Mouse (Mus musculus) heart, postnatal 0 days (tissue): ENCODE results near the gene Shkbp1. TPM values are rescaled to one million over a fixed set of nuclear protein-coding genes. Genes with fewer than 3 reads are reported as not detected.

Experiments used
- ATAC-seq: fragments of 200-750 bp; cut with Nextera tagmentation; 2 replicates; pipeline ENCODE4 v1.8.0; 2017; ENCODE audit warnings: low read depth, moderate number of reproducible peaks, moderate library complexity; ENCODE audit not compliant: insufficient read depth
- DNase-seq: peaks from one replicate; pipeline ENCODE4 v3.0.0-alpha.2; 2016; ENCODE audit warnings: low spot score
- H3K27ac ChIP-seq: fragments of 300-500 bp; sonication (generic); 2 replicates; pipeline ENCODE4 v1.5.1; 2014; ENCODE audit warnings: low read depth, mild to moderate bottlenecking
- H3K27me3 ChIP-seq: fragments of 300-500 bp; sonication (generic); 2 replicates; pipeline ENCODE4 v1.6.1; 2014; ENCODE audit warnings: low read length, mixed read lengths; ENCODE audit not compliant: control insufficient read depth, insufficient read depth
- H3K36me3 ChIP-seq: fragments of 300-500 bp; sonication (generic); replicated peaks from 2 replicates; pipeline ENCODE4 v1.6.1; 2014; ENCODE audit warnings: low read length, mixed read lengths; ENCODE audit not compliant: control insufficient read depth, insufficient read depth
- H3K4me1 ChIP-seq: fragments of 300-500 bp; sonication (generic); 2 replicates; pipeline ENCODE4 v1.6.1; 2014; ENCODE audit warnings: antibody characterized with exemption; ENCODE audit not compliant: control insufficient read depth, insufficient read depth
- H3K4me2 ChIP-seq: fragments of 300-500 bp; sonication (generic); 2 replicates; pipeline ENCODE4 v1.6.1; 2014; ENCODE audit warnings: low read depth, mild to moderate bottlenecking, low read length, moderate library complexity
- H3K4me3 ChIP-seq: fragments of 300-500 bp; sonication (generic); 2 replicates; pipeline ENCODE4 v1.5.1; 2014; ENCODE audit warnings: low read depth, low read length
- H3K9ac ChIP-seq: fragments of 300-500 bp; sonication (generic); replicated peaks from 2 replicates; pipeline ENCODE4 v1.6.1; 2014; ENCODE audit warnings: low read depth, low read length, mixed read lengths
- H3K9me3 ChIP-seq: fragments of 300-500 bp; sonication (generic); replicated peaks from 2 replicates; pipeline ENCODE4 v1.6.1; 2016; ENCODE audit warnings: low read length; ENCODE audit not compliant: control insufficient read depth
- CTCF ChIP-seq: IDR thresholded peaks from 2 replicates; pipeline ENCODE4 v1.5.1; 2016; ENCODE audit warnings: antibody characterized with exemption, control low read depth, low read depth
- EP300 ChIP-seq: IDR thresholded peaks from 2 replicates; pipeline ENCODE4 v1.6.1; 2016; ENCODE audit warnings: antibody characterized with exemption, low read depth
- WGBS: fragments of 180-500 bp; shearing (Covaris S2); extraction: QIAGEN DNeasy Blood & Tissue Kit; methylation state at CpG from one replicate; pipeline ENCODE4 v1.1.7; 2014; 5-methylcytosine and 5-hydroxymethylcytosine counted together
- polyA plus RNA-seq: library from polyadenylated mRNA; unstranded; fragments of >200 nt; fragmentation: Nextera tagmentation; extraction: Ambion mirVana; gene quantifications from 2 replicates; pipeline ENCODE4 v1.2.1, GENCODE M21; 2015
- total RNA-seq: library from RNA; depleted of rRNA; stranded (reverse); fragments of >200 nt; gene quantifications from 2 replicates; pipeline ENCODE4 v1.2.3, GENCODE M21; 2014; ENCODE audit warnings: low replicate concordance

Gene Shkbp1
- total and polyA plus RNA-seq, 2 experiments from 2014 or later = 16.7 to 18.3 TPM

- Histone ChIP-seq H3K27ac (no peak overlapping the region), H3K27me3 (peaks cover 82% of the 10 kb centered on the region)
Measured at GRCm38 (mm10) chr7:27325697-27326096, 30.1 kb downstream of the Shkbp1 start.

GRCm38 (mm10) chr7:27324928-27325327, 30.9 kb downstream of the Shkbp1 start:
- no peak for DNase-seq
- 0 out of 2 replicates have a peak, but pooled peaks cover 16% of the 10 kb centered on the region for H3K36me3 ChIP-seq
- TF ChIP-seq EP300 = no peak
- no peak for TF ChIP-seq CTCF
- H3K9me3 ChIP-seq = no peaks in the 10 kb centered on the region
- no peak for ATAC-seq
- no peak overlapping the region for H3K4me2 ChIP-seq
- 55% methylated on average over 18 of the region's 20 CpGs for WGBS
- no peak overlapping the region for H3K27ac ChIP-seq
- H3K4me1 ChIP-seq = peaks cover 7% of the 10 kb centered on the region; the same call in 1 of the 2 replicates
- H3K9ac ChIP-seq = no peak overlapping the region
- no peak overlapping the region for H3K4me3 ChIP-seq
- H3K27me3 ChIP-seq = peaks cover 74% of the 10 kb centered on the region

More at GRCm38 (mm10) chr7:27325697-27326096, 30.1 kb downstream of the Shkbp1 start:
- Histone ChIP-seq H3K9me3 (no peaks in the 10 kb centered on the region), H3K9ac (no peak overlapping the region), H3K4me3 (peak overlapping the region; percentile 7; the same call in 1 of the 2 replicates), H3K36me3 (0 out of 2 replicates have a peak, but pooled peaks cover 16% of the 10 kb centered on the region), H3K4me1 (peaks cover 11% of the 10 kb centered on the region; the same call in 1 of the 2 replicates), H3K4me2 (peak overlapping the region; percentile 44)
- ATAC-seq = peak; percentile 39
- no peak for TF ChIP-seq CTCF
- no peak for TF ChIP-seq EP300
- DNase-seq = peak; percentile 67
- 10% methylated on average over 24 of the region's 24 CpGs for WGBS

- Histone ChIP-seq H3K36me3 (0 out of 2 replicates have a peak, but pooled peaks cover 16% of the 10 kb centered on the region), H3K27ac (no peak overlapping the region), H3K9me3 (no peaks in the 10 kb centered on the region), H3K27me3 (peaks cover 68% of the 10 kb centered on the region), H3K4me2 (no peak overlapping the region), H3K4me3 (no peak overlapping the region), H3K9ac (no peak overlapping the region), H3K4me1 (no peaks in the 10 kb centered on the region)
- ATAC-seq = no peak
- 96% methylated on average over 11 of the region's 11 CpGs for WGBS
- DNase-seq = no peak
- no peak for TF ChIP-seq CTCF
- no peak for TF ChIP-seq EP300
Measured at GRCm38 (mm10) chr7:27324161-27324560, 31.7 kb downstream of the Shkbp1 start.

GRCm38 (mm10) chr7:27323001-27323400, 32.8 kb downstream of the Shkbp1 start:
- no peak overlapping the region for H3K27ac ChIP-seq
- WGBS = 90% methylated on average over 5 of the region's 5 CpGs
- H3K36me3 ChIP-seq = peaks cover 15% of the 10 kb centered on the region; the same call in 1 of the 2 replicates

GRCm38 (mm10) chr7:27322291-27322690, 33.5 kb downstream of the Shkbp1 start:
- Histone ChIP-seq H3K9ac (no peak overlapping the region), H3K4me2 (no peak overlapping the region), H3K4me3 (no peak overlapping the region), H3K36me3 (peaks cover 10% of the 10 kb centered on the region; the same call in 1 of the 2 replicates), H3K27ac (no peak overlapping the region), H3K9me3 (no peaks in the 10 kb centered on the region), H3K27me3 (peaks cover 49% of the 10 kb centered on the region), H3K4me1 (no peaks in the 10 kb centered on the region)
- ATAC-seq (no peak), DNase-seq (no peak)
- TF ChIP-seq CTCF = no peak
- TF ChIP-seq EP300 = no peak
- WGBS = 18% methylated on average over 13 of the region's 13 CpGs

More at GRCm38 (mm10) chr7:27323001-27323400, 32.8 kb downstream of the Shkbp1 start:
- peaks cover 56% of the 10 kb centered on the region for H3K27me3 ChIP-seq
- H3K4me3 ChIP-seq = no peak overlapping the region
- no peak overlapping the region for H3K9ac ChIP-seq
- TF ChIP-seq EP300 = no peak
- no peak for TF ChIP-seq CTCF
- ATAC-seq = no peak
- DNase-seq = no peak
- H3K4me2 ChIP-seq = no peak overlapping the region
- H3K4me1 ChIP-seq = no peaks in the 10 kb centered on the region
- no peaks in the 10 kb centered on the region for H3K9me3 ChIP-seq

GRCm38 (mm10) chr7:27319411-27319810, 36.4 kb downstream of the Shkbp1 start:
- Histone ChIP-seq H3K9me3 (no peaks in the 10 kb centered on the region), H3K4me3 (no peak overlapping the region), H3K27me3 (peaks cover 27% of the 10 kb centered on the region), H3K9ac (no peak overlapping the region), H3K27ac (no peak overlapping the region), H3K36me3 (peaks cover 5% of the 10 kb centered on the region; the same call in 1 of the 2 replicates), H3K4me2 (no peak overlapping the region), H3K4me1 (no peaks in the 10 kb centered on the region)
- TF ChIP-seq EP300 (no peak), CTCF (no peak)
- ATAC-seq (no peak), DNase-seq (no peak)
- 79% methylated on average over 22 of the region's 22 CpGs for WGBS
